Mouse (Mus musculus) neural tube, embryonic 12.5 days (tissue): Measurements from ENCODE around the gene Rab22a. TPM values are rescaled to one million over a fixed set of nuclear protein-coding genes. Genes with fewer than 3 reads are reported as not detected.

Experiments used
- ATAC-seq: fragments of 200-750 bp; cut with Nextera tagmentation; 2 replicates; pipeline ENCODE4 v1.8.0; 2017; ENCODE audit warnings: low read depth, mild to moderate bottlenecking, moderate TSS enrichment, moderate library complexity; ENCODE audit not compliant: low FRiP score
- H3K27ac ChIP-seq: fragments of 300-500 bp; sonication (generic); 2 replicates; pipeline ENCODE4 v1.5.1; 2016
- H3K27me3 ChIP-seq: fragments of 300-500 bp; sonication (generic); replicated peaks from 2 replicates; pipeline ENCODE4 v1.6.1; 2016; ENCODE audit warnings: mild to moderate bottlenecking
- H3K36me3 ChIP-seq: fragments of 300-500 bp; sonication (generic); 2 replicates; pipeline ENCODE4 v1.6.1; 2016; ENCODE audit warnings: mild to moderate bottlenecking
- H3K4me1 ChIP-seq: fragments of 300-500 bp; sonication (generic); 2 replicates; pipeline ENCODE4 v1.6.1; 2016
- H3K4me2 ChIP-seq: fragments of 300-500 bp; sonication (generic); replicated peaks from 2 replicates; pipeline ENCODE4 v1.6.1; 2016; ENCODE audit warnings: mild to moderate bottlenecking
- H3K4me3 ChIP-seq: fragments of 300-500 bp; sonication (generic); 2 replicates; pipeline ENCODE4 v1.5.1; 2016
- H3K9ac ChIP-seq: fragments of 300-500 bp; sonication (generic); 2 replicates; pipeline ENCODE4 v1.6.1; 2016; ENCODE audit warnings: mild to moderate bottlenecking
- H3K9me3 ChIP-seq: fragments of 300-500 bp; sonication (generic); 2 replicates; pipeline ENCODE4 v1.6.1; 2016; ENCODE audit warnings: mild to moderate bottlenecking
- WGBS: fragments of 180-500 bp; shearing (Covaris S2); methylation state at CpG from one replicate; pipeline ENCODE4 v1.1.7; 2016; 5-methylcytosine and 5-hydroxymethylcytosine counted together
- polyA plus RNA-seq: library from polyadenylated mRNA; unstranded; fragments of >200 nt; fragmentation: Nextera tagmentation; extraction: Ambion mirVana; gene quantifications from 2 replicates; pipeline ENCODE4 v1.2.1, GENCODE M21; 2016

The Rab22a gene
- polyA plus RNA-seq, 1 experiment from 2014 or later: 54.7 TPM

GRCm38 (mm10) chr2:173725819-173726218 lies 66.3 kb downstream of the Rab22a start:
- no peak overlapping the region for H3K9ac ChIP-seq
- no peak overlapping the region for H3K27ac ChIP-seq
- 76% methylated on average over 4 of the region's 4 CpGs for WGBS
- H3K9me3 ChIP-seq: no peaks in the 10 kb centered on the region
- H3K4me3 ChIP-seq: no peak overlapping the region
- no peaks in the 10 kb centered on the region for H3K36me3 ChIP-seq
- no peak for ATAC-seq
- peaks cover 21% of the 10 kb centered on the region for H3K4me1 ChIP-seq
- no peak overlapping the region for H3K4me2 ChIP-seq
- no peaks in the 10 kb centered on the region for H3K27me3 ChIP-seq

- no peak overlapping the region for H3K27ac ChIP-seq
- H3K4me3 ChIP-seq: no peak overlapping the region
- ATAC-seq: peak; percentile 83
- peaks cover 11% of the 10 kb centered on the region for H3K4me1 ChIP-seq
- WGBS: 3% methylated on average over 9 of the region's 9 CpGs
- H3K27me3 ChIP-seq: no peaks in the 10 kb centered on the region
- H3K9me3 ChIP-seq: no peaks in the 10 kb centered on the region
- 0 out of 2 replicates have a peak overlapping the region, but pooled peaks have one; percentile 7 for H3K4me2 ChIP-seq
- no peak overlapping the region for H3K9ac ChIP-seq
- no peaks in the 10 kb centered on the region for H3K36me3 ChIP-seq
These were observed 70.9 kb downstream of the Rab22a start for GRCm38 (mm10) chr2:173730444-173730966.

- WGBS: 70% methylated on average over 2 of the region's 2 CpGs
- no peaks in the 10 kb centered on the region for H3K9me3 ChIP-seq
- no peak overlapping the region for H3K27ac ChIP-seq
- H3K9ac ChIP-seq: no peak overlapping the region
- no peaks in the 10 kb centered on the region for H3K27me3 ChIP-seq
- H3K4me3 ChIP-seq: no peak overlapping the region
- H3K4me1 ChIP-seq: peaks cover 22% of the 10 kb centered on the region
- H3K36me3 ChIP-seq: 0 out of 2 replicates have a peak, but pooled peaks cover 3% of the 10 kb centered on the region
- H3K4me2 ChIP-seq: no peak overlapping the region
- ATAC-seq: no peak
These were observed 74.9 kb downstream of the Rab22a start for GRCm38 (mm10) chr2:173734426-173734825.

- H3K4me1 ChIP-seq: peaks cover 25% of the 10 kb centered on the region
- peak; percentile 96 for ATAC-seq
- WGBS: 1% methylated on average over 70 of the region's 70 CpGs
These were observed 77.8 kb downstream of the Rab22a start, which contains the start of gene Vapb for GRCm38 (mm10) chr2:173737222-173737989. TSS of gene Vapb (plus strand) at chr2:173737511.

DNA sequence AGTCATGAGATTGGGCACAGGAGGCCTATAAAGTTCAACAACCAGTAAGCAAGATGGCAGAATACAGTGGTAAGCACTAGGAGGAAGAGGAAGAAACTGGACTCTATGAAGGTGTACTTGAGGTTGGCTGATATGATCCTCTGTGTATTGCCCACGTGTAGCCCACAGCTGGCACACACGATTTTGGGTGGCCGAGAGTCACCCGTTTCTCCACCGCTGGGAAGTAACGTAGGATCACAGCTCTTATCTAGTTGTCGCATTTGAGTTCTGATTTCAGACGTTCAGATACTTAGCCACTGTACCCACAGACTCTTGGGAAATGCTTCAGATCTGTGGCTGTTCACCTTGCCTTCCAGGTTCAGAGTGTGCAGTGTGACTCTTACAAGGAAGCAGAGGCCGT lies 78.7 kb downstream of the Rab22a start:
- H3K4me1 ChIP-seq: peaks cover 31% of the 10 kb centered on the region
- 0 out of 2 replicates have a peak, but pooled peaks cover 3% of the 10 kb centered on the region for H3K36me3 ChIP-seq
- H3K27me3 ChIP-seq: no peaks in the 10 kb centered on the region
- no peak for ATAC-seq
- no peak overlapping the region for H3K27ac ChIP-seq
- H3K9ac ChIP-seq: peak overlapping the region; percentile 81
- no peaks in the 10 kb centered on the region for H3K9me3 ChIP-seq
- 86% methylated on average over 9 of the region's 9 CpGs for whole genome bisulfite sequencing
- H3K4me3 ChIP-seq: peak overlapping the region; percentile 92
- peak overlapping the region; percentile 81 for H3K4me2 ChIP-seq

More at GRCm38 (mm10) chr2:173737222-173737989, 77.8 kb downstream of the Rab22a start, which contains the start of gene Vapb:
- Histone ChIP-seq H3K4me2 (peak within 1 kb of the TSS; percentile 81), H3K27me3 (no peaks in the 10 kb centered on the region), H3K9me3 (no peaks in the 10 kb centered on the region), H3K4me3 (peak within 1 kb of the TSS; percentile 92), H3K27ac (no peak within 1 kb of the TSS), H3K36me3 (0 out of 2 replicates have a peak, but pooled peaks cover 3% of the 10 kb centered on the region), H3K9ac (peak within 1 kb of the TSS; percentile 81)

DNA sequence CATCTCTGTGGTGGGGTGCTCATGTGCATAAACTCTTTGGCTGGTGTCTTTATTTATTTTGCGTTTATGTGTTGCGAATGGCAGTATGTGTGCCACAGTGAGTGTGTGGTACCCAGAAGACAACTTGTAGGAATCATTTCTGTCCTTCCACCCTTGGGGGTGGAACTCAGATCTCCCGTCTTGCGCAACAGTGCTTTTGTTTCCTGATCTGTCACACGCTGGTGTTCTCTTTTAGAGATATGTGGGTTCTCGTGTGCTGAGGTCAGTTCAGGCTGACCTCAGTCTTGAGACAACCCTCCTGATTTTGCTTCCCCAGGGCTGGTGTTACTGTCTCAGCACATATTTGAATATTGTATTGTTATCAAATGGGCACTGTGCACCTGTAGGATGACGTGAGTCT lies 79.5 kb downstream of the Rab22a start:
- no peak overlapping the region for H3K27ac ChIP-seq
- no peak overlapping the region for H3K4me3 ChIP-seq
- peaks cover 31% of the 10 kb centered on the region for H3K4me1 ChIP-seq
- WGBS: 91% methylated on average over 7 of the region's 7 CpGs
- H3K27me3 ChIP-seq: no peaks in the 10 kb centered on the region
- H3K4me2 ChIP-seq: no peak overlapping the region
- no peaks in the 10 kb centered on the region for H3K9me3 ChIP-seq
- H3K9ac ChIP-seq: no peak overlapping the region
- 0 out of 2 replicates have a peak, but pooled peaks cover 3% of the 10 kb centered on the region for H3K36me3 ChIP-seq
- ATAC-seq: no peak

DNA sequence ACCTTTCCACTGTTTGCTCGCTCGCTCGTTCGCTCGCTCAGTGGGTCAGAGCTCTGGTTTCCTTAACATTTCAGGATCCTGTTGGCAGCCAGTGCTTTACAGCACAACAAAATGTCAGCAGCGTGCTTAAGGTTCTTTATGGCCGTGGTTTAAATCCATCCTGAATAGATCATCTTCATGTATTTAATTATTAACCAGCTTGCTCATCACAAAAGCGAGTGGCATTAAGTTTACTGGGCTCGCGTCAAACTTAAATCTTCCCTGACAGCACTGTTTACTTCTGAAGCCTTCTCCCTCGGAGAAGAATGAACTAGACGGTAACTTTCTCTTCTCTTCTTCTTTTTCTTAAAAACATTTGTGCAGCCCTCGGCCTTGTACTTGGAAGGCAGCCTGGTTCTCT lies 82.5 kb downstream of the Rab22a start:
- Histone ChIP-seq H3K36me3 (peaks cover 6% of the 10 kb centered on the region; the same call in 1 of the 2 replicates), H3K4me3 (no peak overlapping the region), H3K27me3 (no peaks in the 10 kb centered on the region), H3K9me3 (no peaks in the 10 kb centered on the region; the same call in 1 of the 2 replicates), H3K27ac (no peak overlapping the region), H3K4me1 (peaks cover 31% of the 10 kb centered on the region), H3K9ac (no peak overlapping the region), H3K4me2 (no peak overlapping the region)
- ATAC-seq: no peak
- 41% methylated on average over 13 of the region's 13 CpGs for WGBS

GRCm38 (mm10) chr2:173742744-173743143 lies 83.2 kb downstream of the Rab22a start:
- Histone ChIP-seq H3K9me3 (no peaks in the 10 kb centered on the region; the same call in 1 of the 2 replicates), H3K4me2 (no peak overlapping the region), H3K4me1 (peaks cover 31% of the 10 kb centered on the region), H3K4me3 (no peak overlapping the region), H3K9ac (no peak overlapping the region), H3K27ac (no peak overlapping the region), H3K36me3 (peaks cover 8% of the 10 kb centered on the region; the same call in 1 of the 2 replicates), H3K27me3 (no peaks in the 10 kb centered on the region)
- no peak for ATAC-seq
- WGBS: 66% methylated on average over 9 of the region's 9 CpGs

GRCm38 (mm10) chr2:173744070-173744815 lies 84.7 kb downstream of the Rab22a start:
- Histone ChIP-seq H3K4me1 (peaks cover 19% of the 10 kb centered on the region), H3K36me3 (peaks cover 4% of the 10 kb centered on the region; the same call in 1 of the 2 replicates), H3K9me3 (no peaks in the 10 kb centered on the region; the same call in 1 of the 2 replicates), H3K4me3 (no peak overlapping the region), H3K9ac (no peak overlapping the region), H3K27ac (no peak overlapping the region), H3K27me3 (no peaks in the 10 kb centered on the region), H3K4me2 (no peak overlapping the region)
- WGBS: 89% methylated on average over 7 of the region's 7 CpGs
- ATAC-seq: no peak

GRCm38 (mm10) chr2:173748961-173749659 lies 89.5 kb downstream of the Rab22a start:
- Histone ChIP-seq H3K4me3 (no peak overlapping the region), H3K36me3 (peaks cover 4% of the 10 kb centered on the region; the same call in 1 of the 2 replicates), H3K9me3 (no peaks in the 10 kb centered on the region; the same call in 1 of the 2 replicates), H3K4me1 (no peaks in the 10 kb centered on the region), H3K27me3 (no peaks in the 10 kb centered on the region), H3K27ac (no peak overlapping the region), H3K9ac (no peak overlapping the region), H3K4me2 (no peak overlapping the region)
- ATAC-seq: no peak
- WGBS: 92% methylated on average over 2 of the region's 2 CpGs

- no peak overlapping the region for H3K4me3 ChIP-seq
- H3K9me3 ChIP-seq: no peaks in the 10 kb centered on the region
- WGBS: 19% methylated on average over 8 of the region's 8 CpGs
- peaks cover 44% of the 10 kb centered on the region for H3K4me1 ChIP-seq
- no peaks in the 10 kb centered on the region for H3K27me3 ChIP-seq
- no peak overlapping the region for H3K9ac ChIP-seq
- 0 out of 2 replicates have a peak overlapping the region, but pooled peaks have one; percentile 1 for H3K4me2 ChIP-seq
- no peaks in the 10 kb centered on the region for H3K36me3 ChIP-seq
- H3K27ac ChIP-seq: peak overlapping the region; percentile 58; the same call in 1 of the 2 replicates
- peak; percentile 69 for ATAC-seq
These were observed 96.0 kb downstream of the Rab22a start for GRCm38 (mm10) chr2:173755433-173756144.
